Mouse (Mus musculus) liver, postnatal 0 days (tissue): Measurements from ENCODE around the gene Ccdc93.

Experiments used
- CTCF ChIP-seq: sonication (generic); IDR thresholded peaks from 2 replicates; pipeline ENCODE4 v1.5.1; 2016; ENCODE audit warnings: antibody characterized with exemption, low read depth
- EP300 ChIP-seq: IDR thresholded peaks from 2 replicates; pipeline ENCODE4 v1.6.1; 2016; ENCODE audit warnings: antibody characterized with exemption, low read depth, mild to moderate bottlenecking

GRCm38 (mm10) chr1:121528399-121528720 is 97.5 kb downstream of the Ccdc93 start, which contains the start of gene Htr5b:
- TF ChIP-seq EP300: no peak
- no peak for TF ChIP-seq CTCF
